Mouse (Mus musculus) heart, adult 11 months (tissue): ENCODE measurements around the gene Rnf144b.
A peak's percentile ranks its signal among the peaks of the same experiment; 100 is the strongest.

Experiments
- DNase-seq: peaks from one replicate; pipeline ENCODE4 v3.0.0; 2022

Rnf144b gene

GRCm38 (mm10) chr13:47124986-47125385 lies 2.5 kb downstream of the Rnf144b start:
- DNase-seq = peak; percentile 82

GRCm38 (mm10) chr13:47125595-47125994 lies 3.1 kb downstream of the Rnf144b start:
- DNase-seq = peak; percentile 18

- DNase-seq = no peak
Observed at GRCm38 (mm10) chr13:47129090-47129489, 6.6 kb downstream of the Rnf144b start.

DNA sequence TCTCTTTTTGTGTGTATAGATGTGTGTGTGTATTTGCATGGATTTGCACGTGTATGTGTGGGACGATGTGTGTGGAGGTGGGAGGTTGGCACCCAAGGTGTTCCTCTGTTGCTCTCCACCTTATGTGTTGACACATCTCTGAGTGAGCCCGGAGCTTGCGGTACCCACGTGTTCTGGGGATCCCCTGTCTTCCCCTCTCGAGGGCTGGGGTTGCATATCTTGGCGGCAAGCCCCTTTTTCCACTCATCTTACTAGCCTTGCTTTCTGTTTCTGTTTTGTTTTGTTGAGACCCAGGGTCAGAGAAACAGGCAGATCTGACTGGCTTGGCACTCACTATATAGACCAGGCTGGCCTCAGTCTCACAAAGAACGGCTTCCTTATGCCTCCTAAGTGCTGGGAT lies 10.6 kb downstream of the Rnf144b start:
- no peak for DNase-seq

GRCm38 (mm10) chr13:47134836-47135235 lies 12.4 kb downstream of the Rnf144b start:
- DNase-seq = no peak

GRCm38 (mm10) chr13:47135741-47136140 lies 13.3 kb downstream of the Rnf144b start:
- no peak for DNase-seq

DNA sequence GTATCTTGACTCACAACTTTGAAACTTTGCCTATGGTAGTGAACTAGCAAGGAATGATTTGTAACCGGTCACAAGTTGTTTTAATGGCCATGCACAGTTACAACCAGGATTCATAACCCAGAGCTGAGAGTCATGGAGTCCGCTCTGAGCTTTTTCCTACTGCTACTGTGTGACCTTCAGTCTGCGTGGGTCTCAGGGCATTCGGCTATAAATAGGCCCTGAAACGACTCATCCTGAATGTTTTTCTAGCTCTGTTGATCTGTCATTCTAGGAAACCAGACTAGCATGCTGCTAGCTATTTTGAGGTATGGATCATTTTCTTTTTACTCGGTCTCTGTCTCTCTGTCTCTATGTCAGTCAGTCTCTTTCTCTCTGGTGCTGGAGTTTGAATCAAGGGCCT lies 20.3 kb downstream of the Rnf144b start:
- DNase-seq = no peak

DNA sequence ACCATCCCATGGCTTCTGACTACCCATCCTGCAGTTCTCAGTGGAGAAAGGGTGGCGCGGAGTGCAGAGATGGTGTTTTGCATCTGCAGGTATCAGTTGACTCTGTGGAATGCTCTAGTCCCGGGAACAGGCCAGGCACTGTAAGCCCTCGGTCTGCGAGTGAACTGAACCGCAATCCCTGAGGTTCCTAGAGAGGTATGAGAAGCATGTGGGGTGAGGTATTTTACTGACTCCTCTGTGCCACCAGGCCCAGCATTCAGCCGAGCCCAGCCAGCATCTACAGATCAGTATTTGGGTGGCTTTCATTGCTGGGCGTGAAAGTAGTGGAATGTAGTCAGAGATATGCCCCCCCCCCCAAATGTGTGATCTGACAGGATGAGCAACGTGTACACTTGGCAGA lies 23.5 kb downstream of the Rnf144b start:
- no peak for DNase-seq

DNA sequence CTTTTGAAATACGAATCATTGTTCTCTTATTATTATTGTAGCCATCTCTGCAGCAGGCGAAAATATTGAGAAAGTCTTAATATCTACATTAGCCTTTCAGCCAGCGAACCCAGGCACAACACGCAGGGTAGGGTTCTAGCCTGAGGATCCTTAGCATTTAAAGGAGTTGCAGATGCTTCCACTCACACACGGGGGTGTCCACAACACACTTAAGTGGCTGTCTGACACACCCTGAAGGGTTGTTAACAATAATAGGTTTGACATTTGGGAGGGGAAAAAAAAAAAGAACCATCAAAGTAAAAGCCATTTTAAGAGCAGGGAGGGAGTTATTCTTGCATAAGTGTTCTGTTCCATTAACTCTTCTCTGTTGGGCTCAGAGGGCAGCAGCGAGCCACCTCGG lies 23.9 kb downstream of the Rnf144b start:
- DNase-seq = no peak

GRCm38 (mm10) chr13:47148573-47148972 lies 26.1 kb downstream of the Rnf144b start:
- peak; percentile 92 for DNase-seq

- DNase-seq = no peak
Observed at GRCm38 (mm10) chr13:47149993-47150392, 27.5 kb downstream of the Rnf144b start.

DNA sequence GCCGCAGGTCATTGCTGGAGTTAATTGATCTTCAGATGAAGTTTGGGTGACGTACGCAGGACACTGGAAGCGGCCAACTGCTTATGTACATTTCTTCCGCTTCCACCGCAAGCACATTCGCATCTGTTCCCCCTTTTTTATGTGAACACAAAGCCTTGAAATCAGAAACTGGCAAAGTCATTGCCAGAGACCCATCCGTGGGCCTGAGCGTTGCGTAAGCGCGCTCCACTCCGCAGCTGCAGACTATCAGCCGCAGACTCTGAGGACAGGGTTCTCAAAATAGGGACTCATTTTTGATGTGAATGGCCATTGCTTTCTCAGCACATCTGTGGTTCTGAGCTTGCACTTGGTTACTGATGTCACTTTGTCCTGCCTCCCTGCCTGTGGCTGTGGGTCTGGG lies 28.6 kb downstream of the Rnf144b start:
- peak; percentile 96 for DNase-seq

GRCm38 (mm10) chr13:47152390-47152789 lies 29.9 kb downstream of the Rnf144b start:
- no peak for DNase-seq

DNA sequence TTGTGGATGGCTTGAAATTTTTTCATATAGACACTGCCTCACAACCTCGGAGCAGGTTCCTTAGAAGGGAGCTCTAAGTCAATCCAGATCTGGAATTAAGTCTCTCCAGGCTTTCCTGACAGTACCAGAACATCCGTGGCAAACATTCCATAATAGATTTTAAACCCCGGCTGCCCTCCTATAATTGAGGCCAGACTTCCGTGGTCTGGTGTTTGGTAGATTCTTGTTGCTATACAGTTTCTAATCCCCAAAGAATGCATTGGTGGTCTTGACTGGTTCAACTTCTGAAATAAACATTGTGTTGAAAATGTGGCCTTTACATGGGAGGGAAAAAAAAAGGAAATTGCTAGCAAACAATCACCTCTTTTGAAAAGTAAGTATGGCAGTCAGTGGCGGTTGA lies 30.8 kb downstream of the Rnf144b start:
- no peak for DNase-seq

GRCm38 (mm10) chr13:47154866-47155265 lies 32.4 kb downstream of the Rnf144b start:
- DNase-seq = no peak

GRCm38 (mm10) chr13:47156841-47157240 lies 34.4 kb downstream of the Rnf144b start:
- DNase-seq = no peak

DNA sequence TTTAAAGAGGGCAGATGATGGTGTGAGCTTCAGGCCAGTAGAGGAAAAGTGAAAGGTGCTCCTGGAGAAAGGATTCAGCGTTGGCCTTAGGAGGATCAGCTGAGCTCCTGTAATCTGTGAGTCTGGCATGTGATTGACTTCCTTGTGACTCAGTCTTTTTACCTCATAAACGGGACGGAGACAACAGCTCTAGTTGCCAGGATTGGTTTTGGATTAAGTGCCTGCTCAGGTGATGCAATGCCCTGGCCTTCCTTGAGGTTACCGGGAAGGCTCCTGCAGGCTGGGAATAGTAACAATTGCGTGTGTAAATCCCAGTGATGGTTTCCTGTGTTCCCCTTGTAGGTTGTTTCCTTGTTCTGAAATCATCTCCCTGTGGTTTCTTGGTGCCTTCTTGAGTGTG lies 39.5 kb downstream of the Rnf144b start:
- no peak for DNase-seq

DNA sequence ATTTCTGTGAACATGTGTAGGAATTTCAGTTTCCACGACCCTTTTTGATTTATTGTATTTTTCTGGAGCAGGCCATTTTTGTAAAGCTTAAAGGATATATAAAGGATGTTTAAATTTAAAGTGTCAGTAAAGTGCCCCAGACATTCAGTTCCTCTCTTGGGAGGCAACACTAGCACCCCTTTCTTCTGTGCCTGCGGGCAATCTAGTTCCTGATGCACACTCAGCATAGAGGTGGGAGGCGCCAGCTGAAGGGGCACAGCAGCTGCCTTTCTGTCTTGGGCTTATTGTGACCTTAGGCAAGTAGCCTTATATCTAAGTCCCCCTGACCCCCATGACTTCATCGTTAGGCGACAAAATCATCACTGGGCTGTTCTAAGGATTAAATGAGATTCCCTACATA lies 42.3 kb downstream of the Rnf144b start:
- DNase-seq = peak; percentile 91

DNA sequence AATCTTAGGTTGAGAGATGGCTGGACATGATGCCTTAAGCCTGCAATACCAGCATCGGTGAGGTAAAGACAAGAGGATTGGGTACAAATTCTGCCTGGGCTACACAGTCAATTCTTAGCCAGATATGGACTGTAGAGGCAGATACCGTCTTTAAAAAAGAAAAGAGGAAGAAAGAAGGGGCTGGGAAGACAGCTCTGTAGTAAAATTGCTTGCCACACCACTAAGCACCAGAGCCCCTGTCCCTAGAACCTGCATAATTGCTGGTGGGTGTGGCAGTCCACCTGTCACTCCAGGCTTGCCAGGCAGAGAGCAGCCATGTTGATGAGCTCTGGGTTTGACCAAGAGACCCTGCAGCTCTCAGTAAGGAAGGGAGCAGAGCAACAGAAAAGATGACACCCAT lies 42.8 kb downstream of the Rnf144b start:
- no peak for DNase-seq

DNA sequence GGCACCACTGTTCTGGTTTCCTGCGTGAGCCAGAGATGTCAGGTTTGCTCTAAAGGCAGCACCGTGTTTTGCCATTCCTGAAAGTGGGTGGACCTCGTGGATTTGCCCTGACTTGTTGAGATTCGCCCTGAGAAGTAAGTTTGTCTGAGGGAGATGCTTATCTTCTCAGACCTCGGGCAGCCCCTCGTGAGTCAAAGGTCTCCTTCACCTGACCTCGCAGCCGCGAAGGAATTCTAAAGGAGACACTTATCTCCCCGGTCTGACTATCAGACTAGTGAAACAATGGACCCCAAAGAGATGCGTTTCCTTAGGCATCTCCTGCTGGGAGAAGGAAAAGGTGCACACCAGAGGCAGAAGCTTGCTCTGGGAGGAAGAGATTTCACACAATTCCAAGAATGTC lies 46.0 kb downstream of the Rnf144b start:
- DNase-seq = no peak

DNA sequence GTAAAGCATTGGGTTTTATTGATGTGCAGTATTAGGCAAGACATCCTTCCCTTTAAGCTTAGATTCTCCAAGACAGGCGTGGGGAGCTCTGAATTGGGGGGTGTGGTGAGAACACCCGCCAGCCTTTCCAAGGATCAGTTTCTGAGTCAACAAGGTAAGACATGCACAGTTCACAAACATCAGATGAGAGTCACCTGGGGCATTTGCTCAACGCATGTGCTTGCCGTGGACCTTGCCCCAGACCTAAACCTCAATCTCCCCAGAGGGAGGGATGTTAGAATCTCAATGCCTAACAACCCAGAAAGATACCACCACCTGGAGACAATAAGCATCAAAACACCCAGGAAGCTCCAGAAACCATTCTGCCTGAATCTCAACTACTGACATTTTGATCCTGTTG lies 47.6 kb downstream of the Rnf144b start:
- DNase-seq = no peak

- DNase-seq = no peak
Observed at GRCm38 (mm10) chr13:47170811-47171555, 48.5 kb downstream of the Rnf144b start.

DNA sequence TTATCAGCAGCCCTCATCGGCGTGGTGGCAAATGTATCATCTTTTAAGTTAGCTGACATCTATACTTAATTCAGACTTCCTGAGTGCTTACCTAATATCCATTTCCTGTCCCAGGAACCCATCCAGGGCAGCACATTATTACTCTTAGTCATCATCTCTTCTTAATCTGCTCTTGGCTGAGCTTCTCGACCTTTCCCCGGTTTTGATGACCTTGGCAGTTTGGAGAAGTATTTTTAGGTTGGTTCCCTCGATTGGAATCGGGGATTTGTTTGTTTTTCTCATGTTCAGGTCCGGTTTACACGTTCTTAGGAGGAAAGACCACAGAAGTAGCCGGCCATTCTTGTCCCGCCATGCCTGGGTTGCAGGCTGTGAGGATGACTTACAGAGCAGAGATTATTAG lies 50.4 kb downstream of the Rnf144b start:
- DNase-seq = peak; percentile 60

DNA sequence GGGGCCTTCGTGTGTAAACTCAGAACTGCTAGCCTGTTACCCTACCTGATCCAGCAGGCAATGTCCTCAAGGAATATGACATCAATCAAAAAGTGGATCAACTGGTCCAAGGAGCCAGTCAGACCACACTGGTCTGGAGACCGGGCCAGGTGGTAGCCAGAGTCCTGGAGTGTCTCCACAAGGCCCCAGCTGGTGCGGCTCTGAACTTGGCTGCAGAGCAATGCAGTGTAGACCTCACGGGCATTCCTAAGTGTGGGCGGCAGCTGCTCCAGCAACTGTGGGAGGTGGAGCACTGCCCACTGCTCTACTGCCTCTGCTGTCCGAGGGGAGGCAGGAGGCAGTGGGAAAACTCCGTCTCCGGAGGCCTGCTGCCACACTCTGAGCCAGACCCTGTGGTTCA lies 55.7 kb downstream of the Rnf144b start:
- DNase-seq = peak; percentile 80

- DNase-seq = peak; percentile 71
Observed at GRCm38 (mm10) chr13:47180776-47181175, 58.3 kb downstream of the Rnf144b start.
